Mouse (Mus musculus) kidney, postnatal 36 days (tissue): ENCODE measurements around the gene Olfr818.
"Not testable (repeated sequence)": the region's sequence is repeated elsewhere in the genome, so short reads cannot be mapped to it uniquely, and the experiment has no call there.

Source experiments
- DNase-seq, 2 experiments: peaks; one replicate each; pipeline ENCODE4 v3.0.0; 2021 to 2022; ENCODE audit warnings: mixed read lengths in 2 of 2

Olfr818 gene

DNA sequence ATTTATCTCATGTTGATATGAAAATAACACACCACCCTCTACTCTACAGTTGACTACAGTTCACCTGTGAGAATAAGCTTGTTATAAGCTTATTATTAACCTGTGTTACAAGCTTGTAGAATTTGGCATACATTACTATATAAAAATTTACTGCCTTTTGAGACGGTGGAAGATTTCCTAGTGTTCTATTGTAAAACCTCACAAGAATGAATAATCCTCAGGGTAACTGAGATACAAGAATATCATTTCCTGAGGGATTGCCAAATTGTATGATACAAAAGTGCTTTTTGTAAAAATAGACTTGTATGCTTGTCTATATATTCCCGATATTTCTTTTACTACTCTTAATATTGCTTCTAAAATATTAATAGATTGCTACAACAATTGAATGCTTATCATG is at the start of gene Olfr818:
Olfr818 (minus strand) TSS at position 101 of the 400 bp plus-strand sequence.
- no peak for DNase-seq

DNA sequence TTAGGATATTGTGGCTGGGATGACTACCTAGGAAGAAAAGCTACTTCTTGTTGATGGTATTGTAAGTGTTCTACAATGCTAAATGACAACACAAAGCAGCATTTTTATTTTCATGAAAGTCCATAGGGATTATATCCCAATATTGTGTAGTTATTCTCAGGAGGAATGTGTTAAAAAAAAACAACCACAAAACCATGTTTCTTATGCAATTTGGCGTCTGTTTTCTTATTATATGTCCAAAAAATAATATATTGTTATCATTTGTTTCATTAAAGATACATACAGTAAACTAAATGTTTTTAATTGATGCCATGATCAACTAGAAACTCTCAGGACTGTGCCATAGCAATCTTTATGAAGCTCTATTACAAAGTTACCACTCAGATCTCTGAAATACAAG is 36.1 kb upstream of the Olfr818 start, which contains the start of gene Gm10310:
Gm10310 (minus strand) TSS at position 101 of the 400 bp plus-strand sequence.
- DNase-seq, result not testable (repeated sequence)

DNA sequence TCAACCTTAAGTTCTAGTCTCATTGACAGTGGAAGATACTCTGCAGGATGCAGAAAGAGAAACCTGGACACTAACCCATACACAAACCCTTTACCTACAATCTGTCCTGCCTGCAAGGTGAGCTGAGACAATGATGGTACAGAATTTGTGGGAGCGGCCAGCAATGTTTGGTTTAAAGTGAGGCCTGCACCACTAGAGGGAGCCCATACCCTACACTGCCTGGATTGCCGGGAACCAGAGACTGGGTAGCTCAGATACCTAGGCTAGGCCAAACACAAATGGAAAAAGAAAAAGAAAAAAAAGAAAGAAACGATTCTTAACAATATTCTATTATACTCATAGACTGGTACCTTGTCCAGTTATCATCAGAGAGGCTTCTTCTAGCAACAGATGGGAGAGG is 33.0 kb upstream of the Olfr818 start:
- DNase-seq, result not testable (repeated sequence)

DNA sequence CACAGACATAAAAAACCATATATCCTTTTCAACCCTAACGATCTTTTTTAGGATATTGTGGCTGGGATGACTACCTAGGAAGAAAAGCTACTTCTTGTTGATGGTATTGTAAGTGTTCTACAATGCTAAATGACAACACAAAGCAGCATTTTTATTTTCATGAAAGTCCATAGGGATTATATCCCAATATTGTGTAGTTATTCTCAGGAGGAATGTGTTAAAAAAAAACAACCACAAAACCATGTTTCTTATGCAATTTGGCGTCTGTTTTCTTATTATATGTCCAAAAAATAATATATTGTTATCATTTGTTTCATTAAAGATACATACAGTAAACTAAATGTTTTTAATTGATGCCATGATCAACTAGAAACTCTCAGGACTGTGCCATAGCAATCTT is 27.1 kb upstream of the Olfr818 start, which contains the start of gene Olfr247:
Olfr247 (minus strand) TSS at position 101 of the 400 bp plus-strand sequence.
- DNase-seq, result not testable (repeated sequence)

DNA sequence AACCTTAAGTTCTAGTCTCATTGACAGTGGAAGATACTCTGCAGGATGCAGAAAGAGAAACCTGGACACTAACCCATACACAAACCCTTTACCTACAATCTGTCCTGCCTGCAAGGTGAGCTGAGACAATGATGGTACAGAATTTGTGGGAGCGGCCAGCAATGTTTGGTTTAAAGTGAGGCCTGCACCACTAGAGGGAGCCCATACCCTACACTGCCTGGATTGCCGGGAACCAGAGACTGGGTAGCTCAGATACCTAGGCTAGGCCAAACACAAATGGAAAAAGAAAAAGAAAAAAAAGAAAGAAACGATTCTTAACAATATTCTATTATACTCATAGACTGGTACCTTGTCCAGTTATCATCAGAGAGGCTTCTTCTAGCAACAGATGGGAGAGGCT is 24.1 kb upstream of the Olfr818 start:
- DNase-seq, result not testable (repeated sequence)

DNA sequence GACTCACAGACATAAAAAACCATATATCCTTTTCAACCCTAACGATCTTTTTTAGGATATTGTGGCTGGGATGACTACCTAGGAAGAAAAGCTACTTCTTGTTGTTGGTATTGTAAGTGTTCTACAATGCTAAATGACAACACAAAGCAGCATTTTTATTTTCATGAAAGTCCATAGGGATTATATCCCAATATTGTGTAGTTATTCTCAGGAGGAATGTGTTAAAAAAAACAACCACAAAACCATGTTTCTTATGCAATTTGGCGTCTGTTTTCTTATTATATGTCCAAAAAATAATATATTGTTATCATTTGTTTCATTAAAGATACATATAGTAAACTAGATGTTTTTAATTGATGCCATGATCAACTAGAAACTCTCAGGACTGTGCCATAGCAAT is 18.3 kb upstream of the Olfr818 start, which contains the start of gene Olfr819:
Olfr819 (minus strand) TSS at position 101 of the 400 bp plus-strand sequence.
- DNase-seq, result not testable (repeated sequence)

DNA sequence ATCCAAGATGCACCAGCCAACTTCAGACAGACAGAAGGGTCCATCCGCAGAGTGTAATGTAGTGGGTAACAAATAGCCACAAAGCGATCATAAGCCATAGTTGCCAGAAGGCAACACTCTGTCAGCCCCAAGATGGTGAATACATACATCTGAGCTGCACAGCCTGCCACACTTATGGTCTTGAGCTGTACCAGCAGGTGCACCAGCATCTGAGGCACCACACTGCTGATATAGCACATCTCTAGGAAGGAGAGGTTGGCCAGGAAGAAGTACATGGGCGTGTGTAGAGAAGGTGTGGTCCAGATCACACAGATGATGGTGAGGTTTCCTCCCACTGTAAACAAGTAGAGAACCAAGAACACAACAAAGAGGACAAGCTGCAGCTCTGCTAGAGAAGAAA is 17.3 kb upstream of the Olfr818 start:
- DNase-seq, result not testable (repeated sequence)

DNA sequence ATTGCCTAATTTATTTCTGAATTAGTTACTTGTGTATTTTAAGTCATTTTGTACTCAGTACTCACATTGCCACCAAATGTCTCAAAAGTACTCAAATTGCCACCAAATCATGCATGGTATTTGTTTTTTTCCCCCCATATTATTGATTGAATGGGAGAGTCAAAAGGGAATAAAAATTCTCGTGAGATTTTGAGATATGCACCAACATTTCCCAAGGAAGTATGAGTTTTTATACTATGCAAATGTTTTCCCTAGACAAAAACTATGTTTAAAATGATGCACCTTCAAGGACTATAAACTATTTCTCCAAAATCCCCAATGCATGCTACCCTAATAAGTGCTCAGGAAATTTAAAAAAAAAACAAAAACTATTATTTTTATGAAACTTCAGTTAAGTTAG is 33.4 kb downstream of the Olfr818 start, which contains the start of gene Olfr816:
Olfr816 (minus strand) TSS at position 101 of the 400 bp plus-strand sequence.
- no peak for DNase-seq

DNA sequence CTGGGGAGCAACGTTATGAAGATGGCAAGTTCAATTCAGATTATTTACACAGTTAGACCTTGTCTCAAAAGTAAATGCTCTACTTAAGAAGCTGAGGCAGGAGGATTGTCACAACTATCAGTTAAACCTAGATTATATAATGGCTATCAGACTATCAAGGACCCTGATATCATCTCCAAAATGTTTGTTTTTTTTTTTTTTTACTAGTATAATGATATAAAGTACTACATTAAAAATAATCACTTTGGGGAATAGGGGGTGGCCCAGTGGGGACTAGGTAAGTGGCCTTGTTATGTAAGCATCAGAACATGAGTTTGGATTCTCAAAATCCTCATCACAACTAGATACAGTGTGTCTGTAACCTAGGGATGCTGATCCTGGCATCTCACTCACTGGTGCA is 43.1 kb downstream of the Olfr818 start, which contains the start of gene Olfr815:
Olfr815 (minus strand) TSS at position 101 of the 400 bp plus-strand sequence.
- not testable (repeated sequence) for DNase-seq
